Mouse (Mus musculus) large intestine, adult 2 months (tissue): ENCODE data around the gene Wipi2. TPM values are rescaled to one million over a fixed set of nuclear protein-coding genes. Genes with fewer than 3 reads are reported as not detected.

ENCODE experiments used
- DNase-seq: peaks from one replicate; pipeline ENCODE4 v3.0.0-alpha.2; 2012; ENCODE audit warnings: low read depth, low spot score
- WGBS: fragments of 180-500 bp; shearing (Covaris S2); methylation state at CpG from one replicate; pipeline ENCODE4 v1.1.7; 2018; 5-methylcytosine and 5-hydroxymethylcytosine counted together
- polyA plus RNA-seq: library from polyadenylated mRNA; depleted of rRNA; stranded (reverse); fragments of >200 nt; gene quantifications from 2 replicates; pipeline ENCODE4 v1.2.3, GENCODE M21; 2012; rRNA removed

Wipi2 gene
- polyA plus RNA-seq, 1 experiment = 25.1 TPM

DNA sequence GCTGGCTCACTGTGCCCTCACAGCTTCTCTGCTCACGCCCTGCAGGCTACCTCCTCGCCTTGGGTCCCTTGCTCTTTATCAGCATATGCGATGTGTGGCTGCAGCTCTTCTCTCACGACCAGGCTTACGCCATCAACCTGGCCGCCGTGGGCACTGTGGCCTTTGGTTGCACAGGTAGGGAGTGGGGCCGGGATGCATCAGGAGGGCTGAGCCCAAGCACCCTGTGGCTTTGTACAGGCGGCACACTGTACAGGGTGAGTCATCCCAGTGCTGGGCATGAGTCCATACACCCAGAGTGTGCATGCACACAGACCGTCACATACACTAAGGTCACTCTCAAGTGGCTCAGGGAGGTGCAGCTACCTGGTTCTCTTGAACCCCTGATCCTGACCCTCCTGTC is 86.5 kb downstream of the Wipi2 start:
- 74% methylated on average over 10 of the region's 10 CpGs for WGBS
- DNase-seq = no peak

DNA sequence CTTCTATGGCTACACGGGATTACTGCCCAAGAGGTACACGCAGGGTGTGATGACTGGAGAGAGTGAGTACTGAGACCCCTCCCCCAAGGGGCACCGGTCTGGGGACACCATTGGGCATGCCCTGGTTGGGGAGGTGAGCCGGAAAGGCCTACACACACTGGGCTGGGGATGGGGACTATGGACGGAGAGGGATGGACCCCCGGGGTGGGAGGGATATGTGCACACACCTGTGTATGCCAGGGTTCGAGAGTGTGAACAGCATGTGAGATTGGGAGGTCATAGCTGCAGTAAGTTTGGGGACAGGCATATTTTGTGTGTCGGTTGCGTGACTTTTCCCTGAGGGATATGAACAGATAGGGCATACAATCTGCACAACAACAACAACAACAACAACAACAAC is 87.6 kb downstream of the Wipi2 start:
- DNase-seq = no peak
- 79% methylated on average over 9 of the region's 9 CpGs for WGBS

DNA sequence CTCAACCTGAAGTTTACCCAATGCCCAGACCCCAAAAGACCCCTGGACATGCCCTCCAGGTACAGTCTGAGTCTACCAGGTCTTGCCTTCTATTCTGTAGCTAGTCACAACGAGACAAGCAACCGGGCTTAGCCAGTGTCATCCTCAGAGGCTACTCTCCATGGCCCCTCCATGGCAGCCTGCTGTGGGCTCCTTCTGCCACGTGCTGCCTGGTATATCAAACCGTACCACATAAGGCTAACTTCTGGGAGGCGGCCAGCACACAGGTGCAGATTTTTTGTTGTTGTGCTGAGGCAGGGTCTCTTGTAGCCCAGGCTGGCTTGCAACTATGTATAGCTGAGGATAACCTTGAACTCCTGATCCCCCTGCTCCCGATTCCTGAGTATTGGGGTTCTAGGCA is 88.6 kb downstream of the Wipi2 start:
- no peak for DNase-seq
- 76% methylated on average over 6 of the region's 6 CpGs for WGBS

DNA sequence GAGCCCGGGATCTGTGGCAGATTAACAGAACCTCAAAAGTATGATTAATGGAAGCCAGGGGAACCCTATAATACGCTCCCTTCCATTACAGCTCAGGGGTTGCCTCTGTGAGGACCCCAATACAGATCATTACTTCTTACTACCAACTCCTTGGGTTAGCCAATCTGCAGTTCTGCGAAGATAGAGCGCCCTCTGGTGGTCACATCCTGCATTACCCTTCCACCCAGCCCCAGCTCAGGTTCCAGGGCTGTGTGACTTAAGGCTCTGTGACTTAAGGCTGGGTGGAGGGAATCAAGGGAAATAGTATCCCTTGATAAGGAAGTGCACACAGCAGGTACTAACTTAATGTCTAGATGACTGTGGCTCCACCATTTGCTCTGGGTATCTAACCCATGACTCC is 90.5 kb downstream of the Wipi2 start:
- 24% methylated on average over 4 of the region's 4 CpGs for WGBS

GRCm38 (mm10) chr5:142718486-142718885 is 91.0 kb downstream of the Wipi2 start:
- WGBS = 71% methylated on average over 25 of the region's 25 CpGs

More for the DNA sequence above, 90.5 kb downstream of the Wipi2 start:
- no peak for DNase-seq

DNA sequence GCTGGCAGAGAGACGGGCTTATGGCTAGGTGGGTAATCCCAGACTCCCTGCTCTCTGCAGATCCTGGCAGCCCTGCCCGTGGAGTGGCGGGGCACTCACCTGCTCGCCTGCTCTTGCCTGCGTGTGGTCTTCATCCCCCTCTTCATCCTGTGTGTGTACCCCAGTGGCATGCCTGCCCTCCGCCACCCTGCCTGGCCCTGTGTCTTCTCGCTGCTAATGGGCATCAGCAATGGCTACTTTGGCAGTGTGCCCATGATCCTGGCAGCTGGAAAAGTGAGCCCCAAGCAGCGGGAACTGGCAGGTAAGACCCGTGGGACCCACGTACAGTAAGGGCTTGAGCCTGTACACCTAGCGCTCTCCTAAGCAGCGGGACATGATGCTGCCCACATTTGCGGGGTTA is 92.4 kb downstream of the Wipi2 start:
- WGBS = 63% methylated on average over 13 of the region's 13 CpGs
- DNase-seq = no peak

More at GRCm38 (mm10) chr5:142718486-142718885, 91.0 kb downstream of the Wipi2 start:
- DNase-seq = no peak

Other genes starting within 250 kb of the Wipi2 start
- 10.4 and 13.6 TPM in 2 replicates for gene Foxk1, start 226.2 kb upstream of the Wipi2 start, polyA plus RNA-seq
- 23.6 and 47.4 TPM in 2 replicates for gene Ap5z1, start 163.8 kb upstream of the Wipi2 start, polyA plus RNA-seq
- not detected in 2 replicates for gene Papolb, start 97.6 kb upstream of the Wipi2 start, polyA plus RNA-seq
- 0.57 and 0.62 TPM in 2 replicates for gene Radil, start 76.6 kb upstream of the Wipi2 start, polyA plus RNA-seq
- gene Mmd2, start 18.9 kb upstream of the Wipi2 start, polyA plus RNA-seq = 0.27 and 0.50 TPM in 2 replicates
- 2.2 and 3.2 TPM in 2 replicates for gene Slc29a4, start 64.8 kb downstream of the Wipi2 start, polyA plus RNA-seq
- 15.3 and 31.8 TPM in 2 replicates for gene Tnrc18, start 190.0 kb downstream of the Wipi2 start, polyA plus RNA-seq